Mouse (Mus musculus) kidney, postnatal 14 days (tissue): ENCODE measurements around the gene Olfr1039.
"Not testable (repeated sequence)": the region's sequence is repeated elsewhere in the genome, so short reads cannot be mapped to it uniquely, and the experiment has no call there.

ENCODE experiments used
- DNase-seq: peaks from one replicate; pipeline ENCODE4 v3.0.0; 2022; ENCODE audit warnings: mixed read lengths

Olfr1039 gene

DNA sequence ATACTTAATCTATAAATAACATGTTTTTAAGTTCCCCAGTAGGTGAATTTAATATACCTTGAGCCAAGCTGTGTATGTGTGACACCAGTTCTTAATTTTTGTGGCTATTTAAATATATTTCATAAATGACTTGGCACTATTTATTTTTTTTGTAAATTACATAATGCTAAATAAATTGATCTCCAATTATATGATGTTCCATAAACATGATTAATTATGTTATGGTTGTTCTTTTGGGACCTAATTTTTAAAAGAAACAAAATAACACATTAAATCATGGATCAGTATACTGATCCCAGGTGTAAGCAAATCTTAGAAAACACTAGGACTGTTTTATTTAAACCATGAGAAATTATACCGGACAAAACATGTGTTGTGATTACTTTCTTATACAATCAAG, at the start of gene Olfr1039:
TSS of gene Olfr1039 (minus strand) at position 101 of the 400 bp plus-strand sequence.
- no peak for DNase-seq

DNA sequence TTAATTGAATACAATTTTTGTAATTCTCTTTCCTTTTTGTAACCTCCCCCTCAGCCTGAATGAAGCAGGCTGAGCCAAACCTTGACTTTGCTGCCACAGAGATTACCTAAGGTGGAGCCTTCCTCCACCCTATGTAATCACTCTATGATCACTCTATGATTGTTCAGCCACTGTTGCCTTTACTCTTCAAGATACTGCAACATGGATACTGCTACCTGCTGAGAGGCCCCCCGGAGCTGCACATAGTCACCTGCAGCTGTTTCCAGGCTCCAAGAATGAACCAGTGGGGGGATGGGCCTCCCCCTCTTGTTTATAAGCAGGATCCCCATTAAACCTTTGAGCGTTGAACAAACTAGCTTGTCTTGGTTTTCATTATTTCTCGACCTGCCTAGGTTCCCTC, 44.2 kb upstream of the Olfr1039 start:
- no peak for DNase-seq

DNA sequence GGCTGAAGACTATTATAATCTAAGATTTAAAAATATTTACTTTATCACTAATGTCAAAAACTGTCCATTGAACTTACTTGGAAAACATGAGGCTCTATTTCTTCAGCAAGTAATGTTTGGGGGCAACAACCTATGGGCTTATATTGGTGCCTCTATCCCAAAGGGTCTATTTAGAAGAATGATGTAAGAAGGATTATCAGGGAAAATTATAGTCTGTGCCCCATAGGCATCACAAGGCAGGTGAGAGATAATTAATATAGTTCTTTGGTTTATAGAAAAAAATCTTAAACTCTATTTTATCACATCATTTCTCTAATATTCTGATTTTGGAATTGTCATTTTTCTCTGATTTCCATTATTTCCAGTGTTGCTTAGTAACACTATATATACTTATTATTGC, 42.0 kb upstream of the Olfr1039 start, which contains the start of gene Olfr1044:
TSS of gene Olfr1044 (minus strand) at position 101 of the 400 bp plus-strand sequence.
- no peak for DNase-seq

DNA sequence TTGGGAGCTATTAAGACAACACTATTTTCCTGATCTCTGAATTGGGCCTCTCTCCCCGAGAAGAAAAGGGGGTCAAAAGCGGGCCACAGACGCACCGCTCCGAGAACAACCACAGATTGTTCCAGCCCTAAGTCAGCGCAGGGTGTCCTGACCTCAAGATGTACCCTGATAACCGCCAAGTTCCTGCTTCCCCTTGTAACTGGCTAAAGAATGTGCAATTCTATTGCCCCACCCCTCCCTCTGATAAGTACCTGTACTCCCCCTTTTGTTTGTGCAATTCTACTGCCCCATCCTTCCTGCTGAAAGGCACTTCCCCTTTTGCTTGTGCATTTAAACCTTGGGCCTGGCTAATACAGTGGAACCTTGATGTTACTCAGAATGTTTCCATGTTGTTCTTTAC, 39.7 kb upstream of the Olfr1039 start:
- DNase-seq: not testable (repeated sequence)

DNA sequence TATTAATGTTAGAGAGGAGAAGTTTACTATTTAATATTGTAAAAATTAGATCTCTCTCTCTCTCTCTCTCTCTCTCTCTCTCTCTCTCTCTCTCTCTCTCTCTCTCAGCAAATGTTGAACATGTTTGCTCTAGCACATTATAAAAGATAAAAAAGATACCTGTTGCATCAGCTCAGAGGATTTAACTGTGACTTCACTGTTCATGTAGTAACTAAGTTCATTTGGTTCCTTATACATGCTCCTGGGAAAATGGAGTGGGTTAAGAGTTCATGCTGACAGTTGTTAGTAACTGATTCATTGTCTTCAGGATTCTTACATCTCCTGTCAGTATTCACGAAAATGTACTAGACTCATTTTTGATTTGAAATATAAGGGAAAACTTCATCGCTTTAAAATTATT, 31.7 kb upstream of the Olfr1039 start, which contains the start of gene Olfr1043:
TSS of gene Olfr1043 (minus strand) at position 101 of the 400 bp plus-strand sequence.
- DNase-seq: no peak

DNA sequence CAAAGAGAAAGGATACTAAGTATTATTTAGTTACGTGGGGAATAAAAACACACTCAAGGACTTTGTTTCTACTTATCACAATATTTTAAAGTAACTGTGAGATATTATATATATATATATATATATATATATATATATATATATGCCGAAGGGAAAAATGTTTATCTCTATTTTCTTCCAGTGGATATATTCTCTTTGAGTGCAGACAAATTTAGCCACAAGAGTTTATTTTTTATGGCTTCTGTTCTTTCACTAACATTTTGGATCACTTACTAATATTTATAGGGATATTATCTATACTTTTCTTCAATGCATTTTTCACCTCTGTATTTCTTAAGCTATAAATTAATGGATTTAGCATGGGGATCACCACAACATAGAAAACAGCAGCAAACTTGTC, 26.0 kb upstream of the Olfr1039 start, which contains the start of gene Olfr1042:
TSS of gene Olfr1042 (minus strand) at position 101 of the 400 bp plus-strand sequence.
- DNase-seq: no peak

DNA sequence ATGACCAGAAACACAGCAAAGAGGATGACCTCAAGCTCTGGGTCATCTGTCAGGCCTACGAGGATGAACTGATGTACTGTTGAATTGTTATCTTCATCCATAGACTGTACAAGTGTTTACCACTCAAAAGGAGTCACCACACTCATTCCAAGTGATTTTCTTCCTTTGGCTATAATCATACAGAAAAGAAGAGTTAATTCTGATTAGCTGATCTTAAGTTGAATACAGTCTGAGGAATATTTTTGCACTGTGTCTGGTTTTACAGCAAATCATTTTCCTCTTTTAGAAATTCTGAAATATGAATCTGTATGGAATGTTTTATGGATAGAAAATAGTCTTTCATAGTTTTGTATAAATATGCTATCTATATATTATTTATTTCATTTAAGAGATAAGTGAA, 10.9 kb upstream of the Olfr1039 start, which contains the start of gene Olfr1040:
TSS of gene Olfr1040 (minus strand) at position 101 of the 400 bp plus-strand sequence.
- no peak for DNase-seq

DNA sequence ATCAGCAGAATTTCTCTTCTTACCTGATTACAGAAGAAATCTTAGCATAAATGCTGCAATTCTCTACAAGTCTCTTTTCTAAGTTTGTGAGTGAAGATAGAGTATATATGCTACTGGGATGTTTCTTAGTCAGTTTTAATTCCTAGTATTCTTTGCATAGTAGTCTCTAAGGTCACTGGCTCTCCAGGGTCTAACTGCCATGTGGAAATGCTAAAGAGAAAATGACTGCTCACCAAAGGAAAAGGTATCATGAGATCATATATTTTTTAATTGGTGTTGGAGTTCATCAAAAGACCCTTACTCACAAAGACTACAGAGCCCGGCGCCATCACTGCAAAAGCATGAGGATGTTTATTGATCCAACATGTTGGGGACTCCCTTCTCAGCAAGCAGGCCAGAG, 48.4 kb downstream of the Olfr1039 start, which contains the start of gene Olfr1037:
TSS of gene Olfr1037 (minus strand) at position 101 of the 400 bp plus-strand sequence.
- DNase-seq: no peak

DNA sequence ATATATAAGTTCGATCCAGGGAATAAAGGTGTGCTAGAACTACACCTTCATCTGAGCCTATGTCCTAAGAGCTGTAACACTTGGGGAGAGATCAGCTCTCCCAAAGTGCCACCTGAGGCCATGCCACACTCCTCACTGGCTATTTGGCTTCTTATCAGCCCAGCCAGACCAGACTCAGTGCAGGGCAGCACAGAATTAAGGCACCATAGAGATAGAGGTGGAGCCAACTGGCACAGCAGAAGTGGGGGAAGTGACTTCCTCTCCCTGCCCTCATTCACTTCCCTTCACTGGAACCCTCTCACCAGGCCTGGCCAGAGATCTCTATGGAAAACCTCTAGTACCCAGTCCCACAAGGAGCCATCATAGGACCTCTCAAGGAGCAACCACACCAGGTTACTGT, 55.2 kb downstream of the Olfr1039 start:
- not testable (repeated sequence) for DNase-seq
